Mouse (Mus musculus): ENCODE data around the gene Rita1.

Rita1 gene

GRCm38 (mm10) chr5:120570289-120570897 lies 42.0 kb downstream of the Rita1 start:
- DNase-seq: no peak

- DNase-seq: no peak
Measured at GRCm38 (mm10) chr5:120569791-120570190, 42.6 kb downstream of the Rita1 start.

GRCm38 (mm10) chr5:120568964-120569363 lies 43.4 kb downstream of the Rita1 start:
- peak in 1 of 2 experiments; percentile 31 for DNase-seq

- peak; percentile 70 to 74 for DNase-seq
Measured at GRCm38 (mm10) chr5:120568336-120568768, 44.0 kb downstream of the Rita1 start.

GRCm38 (mm10) chr5:120567761-120568211 lies 44.6 kb downstream of the Rita1 start:
- DNase-seq: peak; percentile 53 to 61

GRCm38 (mm10) chr5:120567253-120567701 lies 45.1 kb downstream of the Rita1 start:
- DNase-seq: peak; percentile 64 to 68

GRCm38 (mm10) chr5:120566681-120567252 lies 45.6 kb downstream of the Rita1 start:
- peak in 1 of 2 experiments; percentile 67 for DNase-seq

GRCm38 (mm10) chr5:120566101-120566500 lies 46.3 kb downstream of the Rita1 start:
- DNase-seq: peak in 1 of 2 experiments; percentile 91

- DNase-seq: peak in 1 of 2 experiments; percentile 37
Measured at GRCm38 (mm10) chr5:120565171-120565905, 47.1 kb downstream of the Rita1 start.

GRCm38 (mm10) chr5:120563914-120564311 lies 48.5 kb downstream of the Rita1 start:
- DNase-seq: no peak

- DNase-seq: peak in 1 of 2 experiments; percentile 41
Measured at GRCm38 (mm10) chr5:120562956-120563913, 49.2 kb downstream of the Rita1 start.

- peak; percentile 87 to 89 for DNase-seq
Measured at GRCm38 (mm10) chr5:120560616-120561311, 51.6 kb downstream of the Rita1 start.

- peak; percentile 50 to 66 for DNase-seq
Measured at GRCm38 (mm10) chr5:120560129-120560615, 52.2 kb downstream of the Rita1 start.

GRCm38 (mm10) chr5:120558762-120559161 lies 53.6 kb downstream of the Rita1 start:
- DNase-seq: peak in 1 of 2 experiments; percentile 42

- peak; percentile 50 to 51 for DNase-seq
Measured at GRCm38 (mm10) chr5:120558041-120558440, 54.3 kb downstream of the Rita1 start.

GRCm38 (mm10) chr5:120555871-120556270 lies 56.5 kb downstream of the Rita1 start:
- DNase-seq: no peak

- DNase-seq: no peak
Measured at GRCm38 (mm10) chr5:120550673-120551072, 61.7 kb downstream of the Rita1 start.

GRCm38 (mm10) chr5:120550137-120550536 lies 62.3 kb downstream of the Rita1 start:
- no peak for DNase-seq

GRCm38 (mm10) chr5:120548236-120548850 lies 64.0 kb downstream of the Rita1 start:
- DNase-seq: no peak

All from cerebellum, postnatal 25 days (tissue).